Mouse (Mus musculus): ENCODE measurements around the gene Srebf1. TPM values are rescaled to one million over a fixed set of nuclear protein-coding genes. Genes with fewer than 3 reads are reported as not detected.

Gene Srebf1
- polyA plus RNA-seq, 1 experiment from 2014 or later: 51.9 TPM

- H3K4me1 ChIP-seq: peaks cover 59% of the 10 kb centered on the region
- no peak overlapping the region for H3K4me3 ChIP-seq
- 0 out of 2 replicates have a peak overlapping the region, but pooled peaks have one; percentile 17 for H3K27ac ChIP-seq
- 74% methylated on average over 6 of the region's 6 CpGs for WGBS
- H3K9me3 ChIP-seq (replicated peaks): no peaks in the 10 kb centered on the region
- no peak overlapping the region for H3K9ac ChIP-seq
- no peaks in the 10 kb centered on the region for H3K27me3 ChIP-seq
- H3K36me3 ChIP-seq: no peaks in the 10 kb centered on the region
- ATAC-seq (ENCODE audit: low FRiP score): no peak
- no peak overlapping the region for H3K4me2 ChIP-seq (replicated peaks)
These were observed 9.1 kb downstream of the Srebf1 start for GRCm38 (mm10) chr11:60213266-60213665.

GRCm38 (mm10) chr11:60211761-60212160 is 10.6 kb downstream of the Srebf1 start:
- ATAC-seq (ENCODE audit: low FRiP score): no peak
- H3K27me3 ChIP-seq: no peaks in the 10 kb centered on the region
- no peak overlapping the region for H3K4me3 ChIP-seq
- H3K27ac ChIP-seq: peak overlapping the region; percentile 40; the same call in 1 of the 2 replicates
- peaks cover 3% of the 10 kb centered on the region; the same call in 1 of the 2 replicates for H3K36me3 ChIP-seq
- peaks cover 74% of the 10 kb centered on the region for H3K4me1 ChIP-seq
- 0 out of 2 replicates have a peak overlapping the region, but pooled peaks have one; percentile 32 for H3K9ac ChIP-seq
- H3K9me3 ChIP-seq (replicated peaks): no peaks in the 10 kb centered on the region
- 51% methylated on average over 12 of the region's 12 CpGs for WGBS
- no peak overlapping the region for H3K4me2 ChIP-seq (replicated peaks)

- WGBS: 49% methylated on average over 3 of the region's 3 CpGs
These were observed 11.2 kb downstream of the Srebf1 start for GRCm38 (mm10) chr11:60211152-60211551.

GRCm38 (mm10) chr11:60210305-60210724 is 12.1 kb downstream of the Srebf1 start:
- Histone ChIP-seq H3K27me3 (no peaks in the 10 kb centered on the region), H3K4me2 (replicated peaks) (peak overlapping the region; percentile 74), H3K27ac (peak overlapping the region; percentile 80), H3K9me3 (replicated peaks) (no peaks in the 10 kb centered on the region), H3K4me1 (peaks cover 79% of the 10 kb centered on the region), H3K9ac (peak overlapping the region; percentile 69), H3K36me3 (peaks cover 16% of the 10 kb centered on the region), H3K4me3 (peak overlapping the region; percentile 45)
- under 1% methylated on average over 46 of the region's 47 CpGs for WGBS
- peak; percentile 85 for ATAC-seq (ENCODE audit: low FRiP score)

More at GRCm38 (mm10) chr11:60211152-60211551, 11.2 kb downstream of the Srebf1 start:
- H3K36me3 ChIP-seq: peaks cover 9% of the 10 kb centered on the region
- H3K27me3 ChIP-seq: no peaks in the 10 kb centered on the region
- H3K9ac ChIP-seq: no peak overlapping the region
- peaks cover 76% of the 10 kb centered on the region for H3K4me1 ChIP-seq
- peak overlapping the region; percentile 74; the same call in 1 of the 2 replicates for H3K4me2 ChIP-seq (replicated peaks)
- no peak for ATAC-seq (ENCODE audit: low FRiP score)
- H3K27ac ChIP-seq: peak overlapping the region; percentile 80
- H3K4me3 ChIP-seq: no peak overlapping the region
- no peaks in the 10 kb centered on the region for H3K9me3 ChIP-seq (replicated peaks)

DNA sequence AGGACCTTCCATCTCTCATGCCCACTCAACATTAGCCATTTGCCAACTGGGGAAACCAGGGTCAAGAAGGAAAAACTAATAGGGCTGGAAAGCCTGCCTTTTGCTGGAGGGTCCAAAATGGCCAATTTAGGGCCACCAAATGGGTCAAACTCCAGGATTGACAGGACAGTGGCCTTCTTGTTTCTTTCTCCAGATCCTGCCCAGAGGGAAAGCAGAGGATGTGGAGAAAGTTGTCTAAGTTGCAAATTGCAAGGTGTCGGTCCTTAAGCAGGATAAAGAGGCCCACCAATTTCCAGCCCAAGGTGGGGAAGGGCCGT is 12.5 kb downstream of the Srebf1 start:
- 0% methylated on average over 2 of the region's 2 CpGs for WGBS
- Histone ChIP-seq H3K27ac (peak overlapping the region; percentile 80), H3K27me3 (no peaks in the 10 kb centered on the region), H3K9me3 (replicated peaks) (no peaks in the 10 kb centered on the region), H3K4me1 (peaks cover 79% of the 10 kb centered on the region), H3K4me3 (peak overlapping the region; percentile 45), H3K4me2 (replicated peaks) (peak overlapping the region; percentile 74), H3K36me3 (peaks cover 21% of the 10 kb centered on the region), H3K9ac (peak overlapping the region; percentile 69)
- no peak for ATAC-seq (ENCODE audit: low FRiP score)

- 39% methylated on average over 7 of the region's 7 CpGs for WGBS
- peak; percentile 53 for ATAC-seq (ENCODE audit: low FRiP score)
- H3K36me3 ChIP-seq: peaks cover 26% of the 10 kb centered on the region
These were observed 13.0 kb downstream of the Srebf1 start for GRCm38 (mm10) chr11:60209217-60209932.

GRCm38 (mm10) chr11:60208712-60209111 is 13.7 kb downstream of the Srebf1 start:
- peaks cover 84% of the 10 kb centered on the region for H3K4me1 ChIP-seq
- H3K9me3 ChIP-seq (replicated peaks): no peaks in the 10 kb centered on the region
- peak overlapping the region; percentile 74 for H3K4me2 ChIP-seq (replicated peaks)
- H3K4me3 ChIP-seq: peak overlapping the region; percentile 45
- H3K9ac ChIP-seq: peak overlapping the region; percentile 69
- no peak for ATAC-seq (ENCODE audit: low FRiP score)
- H3K27me3 ChIP-seq: no peaks in the 10 kb centered on the region
- peak overlapping the region; percentile 80 for H3K27ac ChIP-seq
- H3K36me3 ChIP-seq: peaks cover 32% of the 10 kb centered on the region
- 54% methylated on average over 4 of the region's 4 CpGs for WGBS

More at GRCm38 (mm10) chr11:60209217-60209932, 13.0 kb downstream of the Srebf1 start:
- peak overlapping the region; percentile 45 for H3K4me3 ChIP-seq
- peak overlapping the region; percentile 74 for H3K4me2 ChIP-seq (replicated peaks)
- H3K9ac ChIP-seq: peak overlapping the region; percentile 69
- peak overlapping the region; percentile 80 for H3K27ac ChIP-seq
- H3K27me3 ChIP-seq: no peaks in the 10 kb centered on the region
- peaks cover 79% of the 10 kb centered on the region for H3K4me1 ChIP-seq
- no peaks in the 10 kb centered on the region for H3K9me3 ChIP-seq (replicated peaks)

DNA sequence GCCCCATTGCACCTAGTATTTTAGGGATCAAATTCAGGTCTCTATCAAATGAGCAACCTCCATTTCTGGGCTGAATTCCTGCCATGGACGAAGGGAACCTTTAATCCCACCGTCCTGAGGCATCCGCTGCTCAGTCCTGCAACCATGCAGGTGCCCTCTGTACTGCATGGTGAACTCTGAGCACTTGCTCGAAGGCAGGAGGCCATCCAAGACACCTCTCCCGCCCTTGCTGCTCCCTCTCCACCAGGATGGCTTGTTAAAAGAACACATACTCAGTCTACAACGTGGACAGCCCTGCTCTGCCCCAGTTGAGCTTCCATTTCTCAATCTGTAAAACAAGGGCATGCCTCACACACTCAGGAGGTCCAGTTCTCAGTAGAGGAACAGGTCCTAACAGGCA is 14.2 kb downstream of the Srebf1 start:
- Histone ChIP-seq H3K27me3 (no peaks in the 10 kb centered on the region), H3K36me3 (peaks cover 37% of the 10 kb centered on the region), H3K27ac (peak overlapping the region; percentile 80), H3K4me3 (peak overlapping the region; percentile 45), H3K4me1 (peaks cover 81% of the 10 kb centered on the region), H3K9me3 (replicated peaks) (no peaks in the 10 kb centered on the region), H3K4me2 (replicated peaks) (peak overlapping the region; percentile 74), H3K9ac (peak overlapping the region; percentile 69)
- WGBS: 68% methylated on average over 6 of the region's 6 CpGs
- no peak for ATAC-seq (ENCODE audit: low FRiP score)

GRCm38 (mm10) chr11:60206207-60206606 is 16.2 kb downstream of the Srebf1 start:
- H3K36me3 ChIP-seq: peaks cover 57% of the 10 kb centered on the region
- peak overlapping the region; percentile 5; the same call in 1 of the 2 replicates for H3K27ac ChIP-seq
- peaks cover 71% of the 10 kb centered on the region for H3K4me1 ChIP-seq
- H3K4me3 ChIP-seq: no peak overlapping the region
- H3K9ac ChIP-seq: peak overlapping the region; percentile 15; the same call in 1 of the 2 replicates
- H3K27me3 ChIP-seq: no peaks in the 10 kb centered on the region
- no peak for ATAC-seq (ENCODE audit: low FRiP score)
- no peaks in the 10 kb centered on the region for H3K9me3 ChIP-seq (replicated peaks)
- H3K4me2 ChIP-seq (replicated peaks): no peak overlapping the region
- 78% methylated on average over 5 of the region's 5 CpGs for WGBS

GRCm38 (mm10) chr11:60205026-60205425 is 17.4 kb downstream of the Srebf1 start:
- Histone ChIP-seq H3K4me3 (no peak overlapping the region), H3K9me3 (replicated peaks) (no peaks in the 10 kb centered on the region), H3K36me3 (peaks cover 69% of the 10 kb centered on the region), H3K4me1 (peaks cover 68% of the 10 kb centered on the region), H3K27me3 (no peaks in the 10 kb centered on the region), H3K27ac (no peak overlapping the region), H3K9ac (no peak overlapping the region), H3K4me2 (replicated peaks) (no peak overlapping the region)
- WGBS: 80% methylated on average over 12 of the region's 12 CpGs
- no peak for ATAC-seq (ENCODE audit: low FRiP score)

GRCm38 (mm10) chr11:60202710-60203638 is 19.4 kb downstream of the Srebf1 start:
- H3K9ac ChIP-seq: peak overlapping the region; percentile 42
- no peak for ATAC-seq (ENCODE audit: low FRiP score)
- WGBS: 87% methylated on average over 26 of the region's 26 CpGs
- no peak overlapping the region for H3K4me3 ChIP-seq
- H3K27ac ChIP-seq: peak overlapping the region; percentile 64
- H3K4me2 ChIP-seq (replicated peaks): no peak overlapping the region
- no peaks in the 10 kb centered on the region for H3K27me3 ChIP-seq
- H3K4me1 ChIP-seq: peaks cover 53% of the 10 kb centered on the region
- H3K36me3 ChIP-seq: peaks cover 82% of the 10 kb centered on the region
- H3K9me3 ChIP-seq (replicated peaks): no peaks in the 10 kb centered on the region

DNA sequence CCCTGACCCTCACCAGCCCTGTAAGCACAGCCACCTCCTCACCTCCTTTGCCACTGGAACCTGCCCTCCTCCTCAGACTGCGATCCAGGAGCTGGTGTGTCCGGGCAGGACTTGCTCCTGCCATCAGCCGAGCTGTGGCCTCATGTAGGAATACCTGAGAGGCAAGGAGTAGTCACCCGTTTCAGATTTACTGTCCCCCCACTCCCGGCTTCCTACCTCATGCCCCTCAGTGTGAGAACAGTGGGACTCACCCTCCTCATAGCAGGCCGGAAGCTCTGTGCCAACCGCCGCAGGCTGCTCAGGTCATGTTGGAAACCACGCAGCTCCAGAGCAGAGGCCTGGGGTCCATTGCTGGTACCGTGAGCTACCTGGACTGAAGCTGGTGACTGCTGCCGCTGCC is 22.0 kb downstream of the Srebf1 start:
- Histone ChIP-seq H3K36me3 (peaks cover 82% of the 10 kb centered on the region), H3K4me3 (no peak overlapping the region)
- whole genome bisulfite sequencing: 89% methylated on average over 11 of the region's 11 CpGs

More for the DNA sequence above, 22.0 kb downstream of the Srebf1 start:
- Histone ChIP-seq H3K4me1 (peaks cover 30% of the 10 kb centered on the region), H3K27me3 (no peaks in the 10 kb centered on the region), H3K9ac (peak overlapping the region; percentile 23; the same call in 1 of the 2 replicates), H3K27ac (peak overlapping the region; percentile 74), H3K9me3 (replicated peaks) (no peaks in the 10 kb centered on the region), H3K4me2 (replicated peaks) (no peak overlapping the region)
- ATAC-seq (ENCODE audit: low FRiP score): peak; percentile 7; the same call in 1 of the 2 replicates

Data from hindbrain, embryonic 12.5 days (tissue).